Mouse (Mus musculus): ENCODE data around the gene Mup8. TPM values are rescaled to one million over a fixed set of nuclear protein-coding genes. Genes with fewer than 3 reads are reported as not detected.
"Not testable (repeated sequence)": the region's sequence is repeated elsewhere in the genome, so short reads cannot be mapped to it uniquely, and the experiment has no call there.

Gene Mup8
- not detected in 2 replicates for polyA plus RNA-seq (2014; fragmentation: Nextera tagmentation; extraction: Ambion mirVana)

GRCm38 (mm10) chr4:60222499-60222898 lies at the start of gene Mup8:
Gene Mup8, minus strand, starts transcription at chr4:60222599.
- H3K36me3 ChIP-seq (ENCODE audit: control insufficient read depth, insufficient read depth, low read length); DNase-seq; H3K4me1 ChIP-seq (ENCODE audit: control insufficient read depth, insufficient read depth, low read length); ATAC-seq (ENCODE audit: low FRiP score, low TSS enrichment); H3K9me3 ChIP-seq (ENCODE audit: control insufficient read depth, low read length); H3K4me3 ChIP-seq (replicated peaks; ENCODE audit: low read depth, low read length); H3K4me2 ChIP-seq (ENCODE audit: low read length); H3K9ac ChIP-seq (replicated peaks; ENCODE audit: low read length); H3K27me3 ChIP-seq (ENCODE audit: control insufficient read depth, insufficient read depth, low read length); H3K27ac ChIP-seq (replicated peaks; ENCODE audit: low read depth, low read length): not testable (repeated sequence)
- 86% methylated on average over 2 of the region's 3 CpGs for WGBS

- not testable (repeated sequence) for DNase-seq; H3K4me3 ChIP-seq (replicated peaks; ENCODE audit: low read depth, low read length); H3K36me3 ChIP-seq (ENCODE audit: control insufficient read depth, insufficient read depth, low read length); H3K4me1 ChIP-seq (ENCODE audit: control insufficient read depth, insufficient read depth, low read length); ATAC-seq (ENCODE audit: low FRiP score, low TSS enrichment); H3K27ac ChIP-seq (replicated peaks; ENCODE audit: low read depth, low read length); H3K9ac ChIP-seq (replicated peaks; ENCODE audit: low read length); H3K4me2 ChIP-seq (ENCODE audit: low read length); H3K9me3 ChIP-seq (ENCODE audit: control insufficient read depth, low read length); H3K27me3 ChIP-seq (ENCODE audit: control insufficient read depth, insufficient read depth, low read length)
- 80% methylated on average over 11 of the region's 11 CpGs for WGBS
Measured at GRCm38 (mm10) chr4:60265977-60266770, 43.8 kb upstream of the Mup8 start.

GRCm38 (mm10) chr4:60262706-60263105 lies 40.3 kb upstream of the Mup8 start:
- H3K4me2 ChIP-seq (ENCODE audit: low read length); H3K4me1 ChIP-seq (ENCODE audit: control insufficient read depth, insufficient read depth, low read length); H3K4me3 ChIP-seq (replicated peaks; ENCODE audit: low read depth, low read length); ATAC-seq (ENCODE audit: low FRiP score, low TSS enrichment); H3K27me3 ChIP-seq (ENCODE audit: control insufficient read depth, insufficient read depth, low read length); H3K36me3 ChIP-seq (ENCODE audit: control insufficient read depth, insufficient read depth, low read length); H3K27ac ChIP-seq (replicated peaks; ENCODE audit: low read depth, low read length); H3K9me3 ChIP-seq (ENCODE audit: control insufficient read depth, low read length); H3K9ac ChIP-seq (replicated peaks; ENCODE audit: low read length); DNase-seq: not testable (repeated sequence)
- WGBS: 94% methylated on average over 3 of the region's 4 CpGs

Other genes with a start within 250 kb of the Mup8 start
- gene Mup7, start 152.1 kb downstream of the Mup8 start, polyA plus RNA-seq (2014; fragmentation: Nextera tagmentation; extraction: Ambion mirVana): not detected in 2 replicates
- not detected in 2 replicates for gene Mup2, start 68.3 kb downstream of the Mup8 start, polyA plus RNA-seq (2014; fragmentation: Nextera tagmentation; extraction: Ambion mirVana)
- not detected in 2 replicates for gene Mup9, start 199.4 kb upstream of the Mup8 start, polyA plus RNA-seq (2014; fragmentation: Nextera tagmentation; extraction: Ambion mirVana)

Measured in midbrain, embryonic 14.5 days (tissue).